Mouse (Mus musculus) megakaryocyte, embryonic 14.5 days (primary cell): ENCODE measurements around the gene Plscr2. TPM values are rescaled to one million over a fixed set of nuclear protein-coding genes. Genes with fewer than 3 reads are reported as not detected.

Experiments used
- H3K27me3 ChIP-seq: replicated peaks from 2 replicates; pipeline ENCODE3; 2012; ENCODE audit warnings: inconsistent platforms
- H3K36me3 ChIP-seq: replicated peaks from 2 replicates; pipeline ENCODE3; 2012; ENCODE audit warnings: low read length, inconsistent platforms, mixed read lengths
- H3K4me1 ChIP-seq: 2 replicates; pipeline ENCODE4 v1.6.1; 2012; ENCODE audit warnings: inconsistent platforms
- H3K4me3 ChIP-seq: replicated peaks from 2 replicates; pipeline ENCODE3; 2012; ENCODE audit warnings: moderate library complexity, mild to moderate bottlenecking, inconsistent platforms
- H3K9me3 ChIP-seq: 2 replicates; pipeline ENCODE4 v1.6.1; 2012; ENCODE audit warnings: inconsistent platforms
- FLI1 ChIP-seq: IDR thresholded peaks from 2 replicates; pipeline ENCODE4 v1.6.1; 2012; ENCODE audit warnings: low read length, inconsistent platforms, mixed read lengths
- GATA1 ChIP-seq: IDR thresholded peaks from 3 replicates; pipeline ENCODE4 v1.6.1; 2012; ENCODE audit warnings: mixed read lengths, low read length, inconsistent platforms, borderline replicate concordance
- polyA plus RNA-seq: library from polyadenylated mRNA; stranded (reverse); fragments of >175 nt; gene quantifications from 2 replicates; pipeline ENCODE4 v1.2.3, GENCODE M21; 2012; ENCODE audit warnings: low replicate concordance; ENCODE audit not compliant: insufficient read depth

Plscr2 gene
- polyA plus RNA-seq, 1 experiment, result not detected

DNA sequence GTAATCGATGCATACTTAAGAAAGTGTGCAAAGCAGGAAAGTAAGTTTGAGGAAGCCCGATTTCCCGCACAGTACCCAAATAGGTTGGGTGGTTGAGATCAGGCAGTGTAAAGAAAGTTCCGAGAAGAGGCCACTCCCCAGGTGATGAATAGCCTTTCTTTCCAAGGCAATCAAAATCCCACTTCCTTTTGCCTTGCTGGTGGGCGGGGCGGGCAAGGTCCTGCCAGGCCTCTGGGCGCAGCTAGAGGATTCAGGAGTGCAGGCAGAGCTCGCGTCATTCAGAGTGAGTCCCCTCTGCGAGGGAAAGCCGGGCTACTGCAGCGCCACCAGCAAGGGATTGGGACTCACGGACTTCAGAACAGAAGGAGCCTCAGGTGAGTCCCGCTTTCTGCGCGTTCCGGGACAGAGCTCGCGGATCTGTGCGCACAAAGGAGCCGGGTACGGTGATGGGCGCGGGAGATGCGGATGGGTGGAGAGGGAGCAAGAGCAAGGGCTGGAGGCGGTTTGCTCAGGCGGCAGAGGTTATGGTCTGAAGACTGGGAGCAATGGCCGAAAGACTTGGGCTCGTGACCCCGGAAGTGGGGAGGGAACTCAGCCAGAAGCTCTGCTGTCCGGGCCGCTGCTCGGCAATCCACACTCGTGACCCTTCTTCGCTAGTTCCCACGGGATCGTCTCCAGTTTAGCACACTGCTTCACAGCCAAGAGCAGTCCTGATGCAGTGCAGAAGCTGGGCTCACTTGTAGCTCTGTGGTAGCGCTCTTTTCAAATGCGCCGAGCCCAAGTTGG lies 25.2 kb upstream of the Plscr2 start:
- Histone ChIP-seq H3K4me3 (peak overlapping the region; percentile 95), H3K4me1 (peaks cover 29% of the 10 kb centered on the region), H3K27me3 (no peaks in the 10 kb centered on the region), H3K9me3 (no peaks in the 10 kb centered on the region), H3K36me3 (peaks cover 20% of the 10 kb centered on the region)
- TF ChIP-seq FLI1 (no peak), GATA1 (no peak)

DNA sequence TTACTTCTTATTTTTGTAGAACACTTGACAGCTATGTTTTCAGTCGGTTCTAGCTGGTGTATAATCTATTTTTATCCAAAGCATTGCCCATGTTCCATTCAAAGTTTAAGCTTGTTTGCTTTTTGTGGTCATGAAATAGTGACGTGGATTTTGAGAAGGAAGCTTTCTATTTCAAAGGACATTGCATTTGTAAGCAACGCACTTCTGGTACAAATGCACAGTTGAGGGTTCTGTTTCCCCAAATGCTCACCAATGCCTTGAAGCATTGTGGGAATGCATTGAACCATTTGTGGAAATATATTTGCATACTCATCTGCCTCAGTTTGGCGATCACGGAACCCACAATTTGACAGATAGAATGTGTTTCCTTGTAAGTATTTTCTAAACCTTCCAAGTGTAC lies 22.7 kb upstream of the Plscr2 start:
- H3K4me1 ChIP-seq, result peaks cover 44% of the 10 kb centered on the region
- no peaks in the 10 kb centered on the region for H3K27me3 ChIP-seq
- no peaks in the 10 kb centered on the region for H3K9me3 ChIP-seq
- H3K36me3 ChIP-seq, result peaks cover 37% of the 10 kb centered on the region
- peak overlapping the region; percentile 95 for H3K4me3 ChIP-seq
- no peak for TF ChIP-seq GATA1
- TF ChIP-seq FLI1, result no peak

DNA sequence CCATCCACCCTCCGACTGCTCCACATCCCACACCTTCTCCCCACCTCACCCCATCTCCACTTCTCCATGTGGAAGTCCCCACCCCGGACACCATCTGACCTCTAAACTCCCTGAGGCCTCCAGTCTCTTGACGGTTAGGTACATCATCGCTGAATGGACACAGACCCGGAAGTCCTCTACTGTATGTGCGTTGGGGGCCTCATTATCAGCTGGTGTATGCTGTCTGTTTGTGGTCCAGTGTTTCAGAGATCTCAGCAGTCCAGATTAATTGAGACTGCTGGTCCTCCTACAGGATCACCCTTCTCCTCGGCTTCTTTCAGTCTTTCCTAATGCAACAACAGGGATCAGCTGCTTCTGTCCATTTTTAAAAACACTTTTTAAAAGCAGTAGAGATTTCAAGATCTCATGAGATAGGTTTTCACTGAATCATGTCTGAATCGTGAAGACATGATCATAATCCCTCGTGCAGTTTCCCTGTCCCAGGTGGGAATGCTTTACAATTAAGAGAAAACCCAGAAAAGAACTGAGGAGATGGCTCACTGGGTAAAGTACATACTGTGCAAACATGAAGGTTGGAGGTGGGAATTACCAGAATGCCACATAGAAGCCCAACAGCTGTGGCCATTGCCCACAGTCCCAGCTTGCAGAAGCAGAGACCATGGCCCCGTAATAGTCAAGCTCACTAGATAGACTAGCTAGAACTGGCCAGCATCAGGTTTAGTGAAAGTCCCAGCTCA lies 21.6 kb upstream of the Plscr2 start:
- Histone ChIP-seq H3K36me3 (peaks cover 47% of the 10 kb centered on the region), H3K4me1 (peaks cover 39% of the 10 kb centered on the region)

DNA sequence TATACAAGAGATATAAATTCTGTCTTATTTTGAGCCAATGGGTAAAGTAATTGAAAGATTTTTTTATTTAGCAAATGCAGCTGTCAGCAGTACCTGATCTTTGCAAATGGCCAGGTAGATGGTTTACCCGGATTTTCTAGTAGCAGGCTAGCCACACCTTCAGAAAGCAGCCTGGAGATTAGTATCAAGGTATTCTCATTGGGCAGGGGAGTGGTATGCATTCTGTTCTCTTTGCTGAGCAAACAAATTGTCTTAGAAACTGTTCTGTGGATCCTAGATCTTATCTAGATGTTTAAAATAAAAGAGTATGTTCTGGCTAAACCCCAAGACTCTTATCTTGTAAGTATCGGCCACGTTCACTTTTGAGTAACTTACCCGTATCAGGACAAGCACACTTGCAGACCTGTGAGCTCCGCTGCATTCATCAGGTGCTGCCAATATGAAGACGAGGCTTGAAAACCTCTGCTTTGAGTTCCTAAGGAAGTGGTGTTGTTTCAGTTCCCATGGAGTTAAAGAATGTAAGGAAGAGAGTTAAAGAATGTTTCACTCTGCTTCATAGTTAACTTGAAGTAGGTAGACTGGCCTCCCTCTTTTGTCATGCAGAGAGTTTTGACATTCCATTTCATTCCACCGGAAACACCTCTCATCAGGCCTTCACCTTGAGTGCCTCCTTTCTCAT lies 14.8 kb upstream of the Plscr2 start:
- no peak overlapping the region for H3K4me3 ChIP-seq
- H3K36me3 ChIP-seq, result peaks cover 91% of the 10 kb centered on the region
- TF ChIP-seq GATA1 (no peak), FLI1 (no peak)
- H3K9me3 ChIP-seq, result no peaks in the 10 kb centered on the region
- peaks cover 46% of the 10 kb centered on the region for H3K4me1 ChIP-seq
- no peaks in the 10 kb centered on the region for H3K27me3 ChIP-seq

More for the DNA sequence above, 21.6 kb upstream of the Plscr2 start:
- TF ChIP-seq GATA1 (no peak), FLI1 (no peak)
- no peaks in the 10 kb centered on the region for H3K27me3 ChIP-seq
- no peaks in the 10 kb centered on the region for H3K9me3 ChIP-seq
- peak overlapping the region; percentile 95 for H3K4me3 ChIP-seq

DNA sequence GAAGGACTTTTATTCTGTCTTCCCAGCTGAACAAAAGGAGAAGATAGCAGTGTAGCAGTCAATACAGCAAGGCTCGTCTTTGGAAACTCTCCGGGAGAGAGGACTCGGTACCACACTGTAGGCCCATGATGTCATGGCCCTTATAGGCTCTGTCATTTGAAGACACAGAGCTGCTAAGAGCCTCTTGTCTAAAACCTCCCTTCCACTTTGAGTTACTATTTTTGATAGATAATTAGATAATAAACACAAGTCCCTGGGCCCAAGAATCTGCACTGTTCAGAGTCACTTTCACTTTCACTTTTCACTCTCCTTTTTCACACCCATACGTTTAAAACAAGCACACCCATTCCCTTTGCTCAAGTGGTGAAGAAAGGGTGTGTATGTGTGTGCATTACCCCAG lies 9.7 kb upstream of the Plscr2 start:
- Histone ChIP-seq H3K9me3 (no peaks in the 10 kb centered on the region), H3K4me1 (peaks cover 81% of the 10 kb centered on the region), H3K27me3 (no peaks in the 10 kb centered on the region), H3K4me3 (peak overlapping the region; percentile 81), H3K36me3 (peaks cover 97% of the 10 kb centered on the region)
- no peak for TF ChIP-seq FLI1
- TF ChIP-seq GATA1, result no peak

DNA sequence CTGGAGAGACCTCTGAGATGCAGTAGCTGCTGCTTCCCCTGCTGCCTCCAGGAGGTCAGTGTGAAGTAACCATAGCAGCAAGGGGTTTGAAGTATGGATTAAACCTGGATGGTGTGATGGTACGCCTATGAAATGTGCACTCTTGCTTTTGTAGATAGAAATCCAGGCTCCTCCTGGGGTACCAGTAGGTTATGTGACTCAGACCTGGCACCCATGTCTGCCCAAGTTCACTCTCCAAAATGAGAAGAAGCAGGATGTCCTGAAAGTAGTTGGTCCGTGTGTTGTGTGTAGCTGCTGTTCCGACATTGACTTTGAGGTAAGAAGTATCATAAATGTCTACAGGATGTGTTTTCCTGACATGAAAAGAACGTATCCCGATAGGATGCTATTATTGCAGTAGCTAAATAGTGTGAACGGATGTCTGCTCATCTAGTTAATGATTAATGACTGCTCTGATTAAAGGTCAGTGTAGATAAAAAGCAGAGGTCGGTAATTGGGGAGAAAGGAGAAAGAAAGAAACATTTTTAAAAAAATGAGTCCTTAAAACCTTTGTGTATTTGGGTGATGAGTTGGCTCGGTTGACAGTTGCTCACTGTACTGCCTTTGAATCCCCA lies 8.7 kb upstream of the Plscr2 start:
- Histone ChIP-seq H3K27me3 (no peaks in the 10 kb centered on the region), H3K4me1 (peaks cover 83% of the 10 kb centered on the region), H3K4me3 (peak overlapping the region; percentile 25), H3K9me3 (no peaks in the 10 kb centered on the region), H3K36me3 (peaks cover 95% of the 10 kb centered on the region)
- TF ChIP-seq GATA1, result no peak
- no peak for TF ChIP-seq FLI1

DNA sequence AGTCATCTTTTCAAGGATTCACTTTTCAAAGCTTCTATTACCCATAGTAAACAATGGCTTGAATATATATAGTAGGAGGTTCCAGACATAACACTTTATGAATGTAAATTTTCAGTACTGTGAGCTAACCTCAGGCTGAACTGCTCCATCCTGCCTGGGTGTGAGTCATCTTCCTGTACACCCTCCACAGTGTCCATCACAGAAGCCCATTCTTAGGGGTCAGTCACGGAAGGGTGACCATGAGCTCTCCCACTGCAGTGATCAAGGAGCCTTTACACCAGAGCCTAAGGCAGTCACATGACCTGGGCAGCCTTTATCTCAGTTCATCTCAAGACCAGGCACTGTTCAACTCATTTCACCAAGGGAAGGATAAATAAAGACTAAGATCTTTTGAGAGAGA lies 7.7 kb upstream of the Plscr2 start:
- Histone ChIP-seq H3K4me1 (peaks cover 84% of the 10 kb centered on the region), H3K36me3 (peaks cover 94% of the 10 kb centered on the region), H3K27me3 (no peaks in the 10 kb centered on the region), H3K4me3 (no peak overlapping the region), H3K9me3 (no peaks in the 10 kb centered on the region)
- TF ChIP-seq GATA1 (no peak), FLI1 (no peak)

DNA sequence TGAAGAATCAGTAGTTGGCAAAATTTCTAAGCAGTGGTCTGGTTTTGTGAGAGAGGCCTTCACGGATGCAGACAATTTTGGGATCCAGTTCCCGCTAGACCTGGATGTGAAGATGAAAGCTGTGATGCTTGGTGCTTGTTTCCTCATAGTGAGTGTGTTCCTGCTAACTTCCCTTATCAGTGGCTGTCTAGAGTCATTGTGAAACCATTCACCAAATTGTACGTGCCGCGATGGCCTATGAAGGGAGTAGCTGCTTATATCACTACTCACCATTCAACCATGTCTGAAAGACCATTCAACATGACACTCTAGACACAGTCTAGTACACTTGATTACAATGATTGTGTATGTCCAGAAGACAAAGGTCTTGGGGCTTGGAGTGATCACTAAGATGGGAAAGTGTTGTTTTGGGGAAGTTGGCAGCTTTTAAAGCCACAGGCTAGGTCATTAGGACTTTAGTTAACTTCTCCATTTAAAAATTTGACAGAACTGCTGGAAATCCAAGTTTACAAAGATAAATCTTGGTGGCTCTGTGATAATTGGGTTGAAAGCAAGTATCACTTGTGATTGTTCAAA lies 5.5 kb upstream of the Plscr2 start:
- peak overlapping the region; percentile 62 for H3K4me3 ChIP-seq
- TF ChIP-seq FLI1 (no peak), GATA1 (no peak)
- peaks cover 84% of the 10 kb centered on the region for H3K36me3 ChIP-seq
- H3K27me3 ChIP-seq, result no peaks in the 10 kb centered on the region
- peaks cover 90% of the 10 kb centered on the region for H3K4me1 ChIP-seq
- no peaks in the 10 kb centered on the region for H3K9me3 ChIP-seq

DNA sequence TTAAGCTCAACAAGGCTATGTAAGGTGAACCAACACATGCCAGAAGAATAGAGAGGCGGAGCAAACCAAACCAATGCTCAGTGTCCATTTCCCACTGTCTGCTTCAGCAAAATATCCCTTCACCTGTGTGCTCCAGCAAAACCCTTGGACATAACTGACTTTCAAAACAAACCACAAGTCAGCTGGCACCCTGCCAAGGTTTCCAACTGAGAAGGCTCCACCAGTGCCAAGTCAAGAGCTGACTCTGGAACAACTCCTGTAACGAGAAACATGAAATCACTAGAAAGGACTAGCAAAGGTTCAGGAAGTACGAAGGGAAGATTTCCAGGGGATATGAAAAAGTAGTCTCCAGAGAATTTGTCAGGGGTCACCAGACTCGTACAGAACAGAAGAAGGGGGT lies 4.5 kb upstream of the Plscr2 start:
- Histone ChIP-seq H3K4me1 (peaks cover 94% of the 10 kb centered on the region), H3K9me3 (no peaks in the 10 kb centered on the region), H3K27me3 (no peaks in the 10 kb centered on the region), H3K36me3 (peaks cover 86% of the 10 kb centered on the region), H3K4me3 (no peak overlapping the region)
- TF ChIP-seq FLI1 (no peak), GATA1 (no peak)
